Mouse (Mus musculus) kidney, postnatal 0 days (tissue): ENCODE data around the gene Unc93b1. TPM values are rescaled to one million over a fixed set of nuclear protein-coding genes. Genes with fewer than 3 reads are reported as not detected.

Experiments used
- ATAC-seq: fragments of 200-750 bp; cut with Nextera tagmentation; replicated peaks from 2 replicates; pipeline ENCODE4 v1.8.0; 2017; ENCODE audit warnings: low read depth, moderate number of reproducible peaks, moderate TSS enrichment, moderate library complexity; ENCODE audit not compliant: low FRiP score
- DNase-seq: peaks from one replicate; pipeline ENCODE4 v3.0.0-alpha.2; 2016; ENCODE audit warnings: low spot score
- H3K27ac ChIP-seq: fragments of 300-500 bp; sonication (generic); 2 replicates; pipeline ENCODE4 v1.5.1; 2014; ENCODE audit warnings: mild to moderate bottlenecking
- H3K27me3 ChIP-seq: fragments of 300-500 bp; sonication (generic); 2 replicates; pipeline ENCODE4 v1.6.1; 2014; ENCODE audit warnings: low read length, mixed read lengths; ENCODE audit not compliant: insufficient read depth
- H3K36me3 ChIP-seq: fragments of 300-500 bp; sonication (generic); 2 replicates; pipeline ENCODE4 v1.6.1; 2014; ENCODE audit warnings: low read length, mixed read lengths; ENCODE audit not compliant: insufficient read depth
- H3K4me1 ChIP-seq: fragments of 300-500 bp; sonication (generic); replicated peaks from 2 replicates; pipeline ENCODE4 v1.6.1; 2014; ENCODE audit warnings: antibody characterized with exemption, low read length, mixed read lengths; ENCODE audit not compliant: insufficient read depth
- H3K4me2 ChIP-seq: fragments of 300-500 bp; sonication (generic); 2 replicates; pipeline ENCODE4 v1.6.1; 2014; ENCODE audit warnings: mild to moderate bottlenecking, low read length, moderate library complexity, mixed read lengths
- H3K4me3 ChIP-seq: fragments of 300-500 bp; sonication (generic); replicated peaks from 2 replicates; pipeline ENCODE4 v1.5.1; 2014; ENCODE audit warnings: low read depth, low read length
- H3K9ac ChIP-seq: fragments of 300-500 bp; sonication (generic); 2 replicates; pipeline ENCODE4 v1.6.1; 2014; ENCODE audit warnings: low read depth, low read length
- H3K9me3 ChIP-seq: fragments of 300-500 bp; sonication (generic); replicated peaks from 2 replicates; pipeline ENCODE4 v1.6.1; 2016; ENCODE audit warnings: low read length, inconsistent platforms, mixed read lengths
- CTCF ChIP-seq: IDR thresholded peaks from 2 replicates; pipeline ENCODE4 v1.5.1; 2016; ENCODE audit warnings: antibody characterized with exemption, low read depth, mild to moderate bottlenecking, moderate library complexity
- WGBS: fragments of 180-500 bp; shearing (Covaris S2); extraction: QIAGEN DNeasy Blood & Tissue Kit; methylation state at CpG from one replicate; pipeline ENCODE4 v1.1.7; 2014; 5-methylcytosine and 5-hydroxymethylcytosine counted together
- polyA plus RNA-seq: library from polyadenylated mRNA; unstranded; fragments of >200 nt; fragmentation: Nextera tagmentation; extraction: Ambion mirVana; gene quantifications from 2 replicates; pipeline ENCODE4 v1.2.1, GENCODE M21; 2015

The Unc93b1 gene
- polyA plus RNA-seq, 1 experiment from 2014 or later, result 24.2 TPM

DNA sequence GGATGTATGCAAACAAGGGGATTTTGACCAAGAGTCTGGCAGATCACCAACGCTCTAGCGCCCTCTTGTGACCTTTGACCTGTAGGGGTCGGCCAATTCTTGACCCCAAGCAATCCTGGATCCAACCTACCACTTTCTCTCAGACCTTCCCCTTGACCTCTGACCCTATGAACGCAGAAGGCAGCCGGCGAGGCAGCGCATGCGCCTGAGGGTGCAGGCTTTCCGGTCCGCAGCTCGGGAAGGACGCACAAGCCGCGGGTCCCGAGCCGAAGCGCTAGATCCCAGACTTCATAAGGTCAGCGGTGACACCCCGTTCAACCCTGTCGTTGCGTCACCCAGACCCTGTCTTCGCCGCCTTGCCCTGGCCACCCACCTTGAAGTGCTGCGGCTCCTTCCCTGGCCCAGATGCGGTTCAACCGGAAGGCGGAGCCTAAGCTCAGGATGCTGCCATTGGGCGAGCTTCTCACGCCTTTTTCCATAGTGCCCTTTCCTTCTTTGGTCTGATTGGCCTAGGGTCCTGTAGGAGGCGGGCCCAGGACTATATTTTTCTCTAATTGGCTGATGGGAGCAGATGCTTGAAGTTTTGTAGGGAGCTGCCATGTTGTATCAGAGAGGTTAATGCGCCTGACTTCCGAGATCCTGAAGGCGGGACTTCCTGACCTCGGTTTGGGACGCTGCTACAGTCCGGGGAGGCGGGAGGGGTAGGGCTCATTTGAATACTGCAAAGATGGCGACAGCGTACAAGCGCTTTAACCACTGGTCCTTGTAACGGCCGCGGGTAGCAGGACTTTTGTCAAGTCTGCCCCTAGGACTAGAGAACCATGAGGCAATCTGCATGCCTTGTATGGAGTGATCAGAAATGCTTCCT lies 22.4 kb upstream of the Unc93b1 start, which contains the start of gene Ndufs8:
TSS of gene Ndufs8 (minus strand) at position 438 of the 868 bp plus-strand sequence.
- Histone ChIP-seq H3K36me3 (peaks cover 26% of the 10 kb centered on the region), H3K27ac (peak within 1 kb of the TSS; percentile 88), H3K9ac (peak within 1 kb of the TSS; percentile 66), H3K27me3 (no peaks in the 10 kb centered on the region), H3K9me3 (no peaks in the 10 kb centered on the region), H3K4me2 (peak within 1 kb of the TSS; percentile 65), H3K4me3 (peak within 1 kb of the TSS; percentile 57), H3K4me1 (peaks cover 12% of the 10 kb centered on the region)
- DNase-seq (peak; percentile 100), ATAC-seq (peak; percentile 96)
- TF ChIP-seq CTCF, result no peak; the same call in 1 of the 2 replicates
- WGBS, result under 1% methylated on average over 43 of the region's 43 CpGs

DNA sequence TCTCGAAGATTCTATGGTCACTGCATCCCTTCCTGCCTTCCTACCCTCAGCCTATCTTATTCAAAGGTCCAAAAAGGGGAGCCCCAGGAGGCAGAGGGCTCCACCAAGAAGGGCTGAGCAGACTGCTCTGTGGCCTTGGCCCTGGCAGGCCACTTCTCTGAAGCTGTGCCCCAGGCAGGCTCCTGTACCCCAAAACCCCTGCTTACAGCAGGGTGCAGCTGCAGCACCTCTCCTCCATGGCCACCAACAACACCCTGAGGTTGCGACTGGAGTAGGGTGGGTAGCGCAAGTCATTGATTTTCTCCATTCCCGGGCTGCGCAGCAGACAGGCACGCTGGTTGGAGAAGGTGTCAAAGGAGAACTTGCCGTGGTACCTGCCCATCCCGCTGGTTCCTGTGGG lies 21.3 kb upstream of the Unc93b1 start:
- WGBS, result 83% methylated on average over 8 of the region's 8 CpGs

DNA sequence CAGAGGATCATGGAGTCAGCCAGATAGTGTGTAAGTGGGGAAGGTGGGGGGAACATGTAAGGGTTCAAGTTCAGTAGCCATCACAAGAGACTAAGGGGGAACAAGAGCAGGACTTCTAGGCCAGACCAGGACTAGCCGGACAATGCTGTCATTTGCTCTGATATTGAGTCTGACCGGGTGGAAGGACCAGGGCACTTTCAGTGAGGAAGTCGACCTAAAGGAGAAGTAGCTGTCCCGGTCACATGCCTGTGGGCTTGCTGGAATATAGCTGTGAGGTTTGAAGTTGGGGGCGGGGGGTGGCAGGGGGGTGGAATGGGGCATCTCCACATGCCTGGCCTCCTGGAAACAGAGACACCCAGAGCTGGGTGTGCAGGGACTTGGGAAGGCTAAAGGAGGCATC lies 20.5 kb upstream of the Unc93b1 start:
- 89% methylated on average over 5 of the region's 5 CpGs for WGBS
- no peaks in the 10 kb centered on the region for H3K9me3 ChIP-seq
- no peak overlapping the region for H3K9ac ChIP-seq
- H3K4me2 ChIP-seq, result no peak overlapping the region
- peaks cover 15% of the 10 kb centered on the region for H3K36me3 ChIP-seq
- H3K4me1 ChIP-seq, result peaks cover 13% of the 10 kb centered on the region
- ATAC-seq (no peak), DNase-seq (no peak)
- no peaks in the 10 kb centered on the region for H3K27me3 ChIP-seq
- H3K4me3 ChIP-seq, result no peak overlapping the region
- no peak overlapping the region for H3K27ac ChIP-seq
- no peak for TF ChIP-seq CTCF

More for the DNA sequence above, 21.3 kb upstream of the Unc93b1 start:
- DNase-seq (no peak), ATAC-seq (no peak)
- H3K4me1 ChIP-seq, result peaks cover 10% of the 10 kb centered on the region
- H3K27ac ChIP-seq, result peak overlapping the region; percentile 75; the same call in 1 of the 2 replicates
- peak overlapping the region; percentile 65 for H3K4me2 ChIP-seq
- peaks cover 20% of the 10 kb centered on the region for H3K36me3 ChIP-seq
- TF ChIP-seq CTCF, result no peak
- peak overlapping the region; percentile 43; the same call in 1 of the 2 replicates for H3K9ac ChIP-seq
- peak overlapping the region; percentile 57 for H3K4me3 ChIP-seq
- H3K27me3 ChIP-seq, result no peaks in the 10 kb centered on the region
- H3K9me3 ChIP-seq, result no peaks in the 10 kb centered on the region

DNA sequence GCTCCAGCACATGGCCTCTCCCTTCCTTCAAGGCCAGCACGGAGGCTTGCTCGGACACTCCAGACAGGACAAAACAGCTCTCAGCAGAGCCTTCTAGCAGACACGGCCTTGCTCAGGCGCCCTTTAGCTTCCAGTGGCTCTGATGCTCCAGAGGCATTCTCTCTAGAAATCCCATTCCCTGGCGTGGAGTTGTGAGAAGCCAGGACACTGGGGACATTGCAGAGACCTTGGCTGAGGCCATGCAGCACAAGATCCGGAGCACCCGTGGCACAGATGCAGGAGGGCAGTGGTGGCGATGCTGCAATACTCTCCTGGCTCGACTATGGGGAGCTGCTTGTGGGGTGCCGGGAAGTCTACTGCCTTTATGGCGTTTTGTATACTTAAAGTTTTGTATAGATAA lies 18.3 kb upstream of the Unc93b1 start:
- no peak for TF ChIP-seq CTCF
- H3K9me3 ChIP-seq, result no peaks in the 10 kb centered on the region
- no peak overlapping the region for H3K27ac ChIP-seq
- H3K4me1 ChIP-seq, result peaks cover 13% of the 10 kb centered on the region
- DNase-seq (no peak), ATAC-seq (no peak)
- no peaks in the 10 kb centered on the region for H3K36me3 ChIP-seq
- H3K27me3 ChIP-seq, result no peaks in the 10 kb centered on the region
- no peak overlapping the region for H3K4me3 ChIP-seq
- no peak overlapping the region for H3K9ac ChIP-seq
- no peak overlapping the region for H3K4me2 ChIP-seq
- WGBS, result 81% methylated on average over 11 of the region's 11 CpGs

DNA sequence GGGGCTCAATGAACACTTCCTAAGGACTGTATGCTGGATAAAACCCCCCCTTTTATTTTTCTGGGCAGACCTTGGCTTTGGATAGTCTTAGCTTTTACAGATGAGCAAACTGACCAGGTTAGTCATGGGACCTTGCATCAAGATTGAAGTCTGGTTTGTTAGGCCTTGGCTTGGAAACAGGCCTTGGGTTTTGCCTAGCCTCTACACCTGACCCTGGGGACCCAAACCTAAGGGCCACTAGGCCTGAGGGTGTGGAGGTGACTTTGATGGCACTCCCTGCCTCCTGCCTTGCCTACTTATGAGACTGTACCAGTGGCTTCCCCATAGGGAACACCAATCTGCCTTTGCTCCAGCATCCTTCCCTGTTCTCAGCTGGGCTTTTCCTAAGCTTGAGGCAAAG lies 15.1 kb upstream of the Unc93b1 start:
- no peak for ATAC-seq
- no peak overlapping the region for H3K9ac ChIP-seq
- H3K9me3 ChIP-seq, result no peaks in the 10 kb centered on the region
- no peak for TF ChIP-seq CTCF
- peaks cover 8% of the 10 kb centered on the region; the same call in 1 of the 2 replicates for H3K4me1 ChIP-seq
- H3K4me3 ChIP-seq, result no peak overlapping the region
- no peak for DNase-seq
- no peaks in the 10 kb centered on the region for H3K27me3 ChIP-seq
- H3K4me2 ChIP-seq, result no peak overlapping the region
- H3K36me3 ChIP-seq, result no peaks in the 10 kb centered on the region
- H3K27ac ChIP-seq, result no peak overlapping the region

DNA sequence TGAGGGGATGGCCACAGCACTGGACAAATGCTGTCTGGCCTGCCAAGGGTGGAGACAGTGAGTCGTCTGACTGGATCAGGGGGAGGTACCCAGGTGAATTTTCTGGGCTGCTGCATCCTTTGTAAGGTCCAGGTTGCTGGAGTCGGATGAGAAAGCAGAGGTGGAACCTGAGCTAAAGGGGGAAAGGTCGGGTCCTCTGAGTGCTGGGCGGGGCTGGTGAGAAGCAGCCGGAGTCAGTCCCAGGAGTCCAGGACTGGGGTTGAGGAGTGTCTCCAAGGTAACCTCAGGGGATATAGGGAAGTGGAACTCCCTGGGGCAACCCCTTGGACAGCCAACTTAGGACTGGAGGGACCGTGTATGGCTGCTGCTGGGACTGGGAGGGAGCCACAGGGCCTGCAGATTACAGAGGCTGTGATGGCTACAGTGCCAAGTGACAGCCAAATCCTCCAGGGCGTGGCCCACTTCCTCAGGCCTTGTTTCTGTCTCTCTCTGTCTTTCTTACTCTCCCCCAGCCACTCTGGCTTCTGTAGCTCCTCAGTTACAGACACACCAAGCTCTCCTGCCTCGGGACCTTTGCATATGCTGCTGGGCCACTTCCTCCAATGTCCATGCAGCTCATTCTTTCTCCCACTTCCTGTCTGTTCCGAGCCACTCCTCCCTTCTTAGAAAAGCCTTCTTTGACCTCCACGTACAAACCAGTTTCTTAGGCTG lies 12.2 kb upstream of the Unc93b1 start:
- Histone ChIP-seq H3K27me3 (no peaks in the 10 kb centered on the region), H3K36me3 (no peaks in the 10 kb centered on the region), H3K4me2 (no peak overlapping the region), H3K4me3 (no peak overlapping the region), H3K9me3 (no peaks in the 10 kb centered on the region), H3K4me1 (peaks cover 14% of the 10 kb centered on the region; the same call in 1 of the 2 replicates), H3K9ac (no peak overlapping the region), H3K27ac (peak overlapping the region; percentile 44; the same call in 1 of the 2 replicates)
- DNase-seq, result no peak
- no peak for ATAC-seq
- WGBS, result 47% methylated on average over 10 of the region's 10 CpGs
- TF ChIP-seq CTCF, result no peak
